Mouse (Mus musculus) 3134 (cell line): Measurements from ENCODE around the gene Ahcyl2.

Experiments used
- DNase-seq: peaks from one replicate; pipeline ENCODE4 v3.0.0-alpha.2; 2011; ENCODE audit warnings: low spot score; ENCODE audit not compliant: insufficient read length; ENCODE audit errors: extremely low read depth

The Ahcyl2 gene

GRCm38 (mm10) chr6:29768791-29769441, 1.1 kb downstream of the Ahcyl2 start:
- peak; percentile 70 for DNase-seq

- no peak for DNase-seq
Observed at GRCm38 (mm10) chr6:29770672-29771321, 3.0 kb downstream of the Ahcyl2 start.

DNA sequence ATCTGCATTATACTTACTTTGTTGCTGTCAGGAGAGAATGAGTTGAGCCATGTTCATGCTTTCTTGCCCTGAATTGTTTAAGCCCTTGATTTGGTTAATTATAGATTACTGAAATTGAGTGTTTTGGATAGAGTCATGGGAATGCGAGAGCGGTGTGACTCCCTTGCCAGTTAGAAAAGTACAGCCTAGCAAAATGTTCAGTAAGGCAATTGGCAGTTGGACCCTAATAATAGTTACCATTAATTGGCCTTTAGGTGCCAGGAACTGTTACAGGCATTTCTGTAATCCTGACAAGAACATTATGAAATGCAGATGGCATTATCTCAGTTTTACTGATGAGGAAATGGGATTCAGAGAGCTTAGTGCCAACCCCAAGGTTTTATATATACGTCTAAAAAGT, 4.4 kb downstream of the Ahcyl2 start:
- no peak for DNase-seq

DNA sequence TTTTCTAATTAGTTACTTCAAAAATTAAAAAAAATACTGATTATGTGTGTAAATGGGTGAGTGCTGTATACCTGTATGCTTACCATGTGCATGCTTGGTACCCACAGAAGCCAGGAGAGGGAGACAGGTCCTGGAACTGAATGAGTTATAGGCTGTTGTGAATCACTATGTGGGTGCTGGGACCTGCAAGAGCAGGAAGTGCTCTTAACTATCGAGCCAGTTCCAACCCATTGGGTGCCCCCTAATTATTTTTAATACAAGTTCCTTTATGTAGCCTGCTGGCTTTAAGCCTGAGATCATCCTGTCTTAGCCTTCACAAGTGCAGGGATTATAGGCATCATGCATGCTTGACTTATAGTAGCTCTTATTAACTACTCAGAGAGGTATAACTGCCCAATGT, 6.3 kb downstream of the Ahcyl2 start:
- no peak for DNase-seq

GRCm38 (mm10) chr6:29775609-29776008, 7.8 kb downstream of the Ahcyl2 start:
- no peak for DNase-seq

DNA sequence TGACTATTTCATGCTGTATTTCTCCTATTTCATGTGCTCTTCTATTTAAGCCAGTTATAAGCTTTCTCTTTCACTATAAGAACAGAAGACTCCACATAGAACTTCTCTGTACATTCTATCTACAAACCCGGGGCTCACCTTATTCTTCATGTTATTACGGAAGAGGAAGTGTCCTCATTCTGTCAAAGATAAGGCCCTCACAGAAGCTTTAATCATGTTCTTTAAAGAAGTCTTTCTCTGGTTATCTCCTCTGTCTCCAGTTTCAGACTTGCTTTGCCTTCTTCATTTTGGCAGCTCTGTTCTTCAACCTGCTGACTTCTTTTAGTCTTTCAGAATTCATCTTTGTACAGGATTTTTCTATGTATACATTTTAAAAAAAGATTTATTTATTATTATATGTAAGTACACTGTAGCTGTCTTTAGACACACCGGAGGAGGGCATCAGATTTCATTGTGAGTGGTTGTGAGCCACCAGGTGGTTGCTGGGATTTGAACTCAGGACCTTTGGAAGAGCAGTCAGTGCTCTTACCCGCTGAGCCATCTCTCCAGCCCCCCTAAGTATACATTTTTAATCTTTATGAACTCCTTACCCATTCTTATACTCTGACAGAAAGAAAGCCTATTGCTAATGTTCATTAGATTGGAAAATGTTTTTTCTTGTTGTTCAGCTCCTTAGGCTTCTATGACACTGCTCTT, 8.9 kb downstream of the Ahcyl2 start:
- no peak for DNase-seq

- no peak for DNase-seq
Observed at GRCm38 (mm10) chr6:29777238-29777555, 9.4 kb downstream of the Ahcyl2 start.

- DNase-seq, result no peak
Observed at GRCm38 (mm10) chr6:29780082-29780481, 12.3 kb downstream of the Ahcyl2 start.

- no peak for DNase-seq
Observed at GRCm38 (mm10) chr6:29780571-29780970, 12.8 kb downstream of the Ahcyl2 start.

GRCm38 (mm10) chr6:29782239-29782638, 14.4 kb downstream of the Ahcyl2 start:
- no peak for DNase-seq

GRCm38 (mm10) chr6:29783960-29784359, 16.1 kb downstream of the Ahcyl2 start:
- DNase-seq, result no peak

GRCm38 (mm10) chr6:29784413-29785021, 16.7 kb downstream of the Ahcyl2 start:
- no peak for DNase-seq

GRCm38 (mm10) chr6:29785759-29786158, 17.9 kb downstream of the Ahcyl2 start:
- no peak for DNase-seq

DNA sequence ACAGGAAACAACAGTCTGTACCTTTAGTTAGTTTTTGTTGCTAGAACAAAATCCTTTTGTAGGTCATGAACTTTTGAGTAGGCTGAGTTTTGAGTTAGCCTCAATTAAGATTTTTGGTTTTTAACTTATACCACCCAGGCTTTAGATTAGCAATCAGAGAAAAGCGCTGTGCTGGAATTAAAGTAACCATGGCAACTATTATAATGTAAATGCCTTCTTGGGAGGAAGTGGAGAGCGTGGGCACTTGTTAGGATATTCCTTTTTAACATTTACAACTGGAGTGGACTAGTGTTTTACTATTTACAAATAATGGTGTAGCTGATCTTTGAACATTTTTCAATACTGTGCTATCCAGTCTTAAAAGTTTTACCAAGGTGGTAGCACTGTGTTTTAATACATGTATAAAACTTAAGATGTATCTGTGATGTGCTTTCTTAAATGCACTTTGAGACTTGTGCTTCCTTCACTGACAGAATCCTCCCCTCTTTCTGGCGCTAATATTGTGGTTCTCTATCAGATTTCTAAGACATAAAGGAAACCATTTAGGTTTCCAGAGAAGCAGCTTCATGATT, 21.1 kb downstream of the Ahcyl2 start:
- DNase-seq, result no peak

DNA sequence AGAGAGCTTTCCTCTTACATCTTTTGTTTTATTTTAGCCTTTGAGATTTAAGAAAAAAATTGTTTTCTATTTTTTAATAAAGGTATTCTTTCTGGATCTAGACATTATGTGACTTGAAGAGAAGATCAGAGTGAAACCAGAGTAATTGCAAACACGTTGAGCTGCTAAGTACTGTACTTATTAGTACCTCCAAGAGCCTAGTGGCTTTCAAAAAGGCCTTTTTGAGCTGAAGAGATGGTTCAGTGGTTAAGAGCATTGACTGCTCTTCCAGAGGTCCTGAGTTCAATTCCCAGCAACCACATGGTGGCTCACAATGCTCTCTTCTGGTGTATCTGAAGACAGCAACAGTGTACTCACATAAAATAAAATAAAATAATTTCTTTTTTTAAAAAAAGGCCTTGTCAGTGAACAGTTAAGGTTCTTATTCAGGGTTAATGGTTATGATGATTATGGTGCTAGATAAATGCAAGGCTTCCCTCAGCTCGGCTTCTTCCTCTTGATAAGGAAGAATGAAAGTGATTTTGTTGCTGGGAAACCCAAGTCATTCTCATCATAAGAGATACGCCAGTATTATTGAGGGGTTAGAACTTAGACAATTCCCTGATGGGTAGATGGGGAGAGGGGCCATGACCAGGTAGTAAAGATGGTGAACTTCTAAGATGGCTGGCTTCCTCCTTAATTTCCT, 22.3 kb downstream of the Ahcyl2 start:
- DNase-seq, result no peak

GRCm38 (mm10) chr6:29793520-29793919, 25.7 kb downstream of the Ahcyl2 start:
- DNase-seq, result no peak

GRCm38 (mm10) chr6:29794582-29794981, 26.8 kb downstream of the Ahcyl2 start:
- no peak for DNase-seq

GRCm38 (mm10) chr6:29802979-29803378, 35.2 kb downstream of the Ahcyl2 start:
- DNase-seq, result no peak

DNA sequence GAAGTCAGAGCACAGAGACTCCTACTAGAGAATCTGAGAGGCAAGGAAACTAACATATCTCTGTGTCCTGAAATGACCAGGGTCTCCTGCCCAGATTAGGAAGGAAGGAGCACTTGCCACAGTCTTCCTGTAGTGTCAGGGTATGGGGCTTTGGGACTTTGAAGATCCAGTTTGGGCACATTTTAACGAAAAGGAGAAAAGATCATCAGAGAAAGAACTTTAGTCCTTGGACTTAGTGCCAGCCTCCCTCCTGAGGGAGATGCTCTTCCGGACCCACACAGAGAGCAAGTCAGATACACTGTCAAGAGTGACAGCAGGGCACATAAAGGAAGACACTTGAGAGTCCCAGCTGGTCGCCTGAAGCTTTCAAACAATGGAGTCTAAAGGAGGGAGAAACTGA, 36.2 kb downstream of the Ahcyl2 start:
- DNase-seq, result no peak

- DNase-seq, result no peak
Observed at GRCm38 (mm10) chr6:29805381-29805780, 37.6 kb downstream of the Ahcyl2 start.

DNA sequence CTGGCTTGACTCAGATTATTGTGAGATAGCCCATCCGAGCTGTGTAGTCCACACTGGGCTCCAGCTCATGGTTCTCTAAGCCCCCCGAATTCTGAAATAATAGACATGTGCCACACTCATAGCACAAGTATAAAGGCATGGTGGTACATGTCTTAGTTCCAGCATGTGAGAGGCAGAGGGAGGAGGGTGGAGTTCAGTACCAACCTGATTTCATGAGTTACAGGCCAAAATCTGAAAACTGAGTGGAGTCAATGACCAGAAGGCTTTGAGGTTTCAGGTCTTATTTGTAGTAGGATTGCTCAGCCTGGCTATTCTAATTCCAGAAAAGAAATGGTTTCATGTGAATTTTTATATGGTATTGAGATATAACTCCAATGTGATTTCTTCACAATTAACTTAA, 44.3 kb downstream of the Ahcyl2 start:
- no peak for DNase-seq
